Mouse (Mus musculus) olfactory bulb, adult 2 months (tissue): ENCODE measurements around the gene Ndufb8. TPM values are rescaled to one million over a fixed set of nuclear protein-coding genes. Genes with fewer than 3 reads are reported as not detected.

Experiments
- H3K27ac ChIP-seq: fragments of 200-500 bp; 2 replicates; pipeline ENCODE4 v1.5.1; 2012; ENCODE audit warnings: low read depth, low read length; ENCODE audit not compliant: insufficient read depth
- H3K4me1 ChIP-seq: fragments of 200-500 bp; 2 replicates; pipeline ENCODE4 v1.6.1; 2012; ENCODE audit warnings: low read length; ENCODE audit not compliant: control insufficient read depth, insufficient read depth
- H3K4me3 ChIP-seq: fragments of 200-500 bp; 2 replicates; pipeline ENCODE4 v1.5.1; 2012; ENCODE audit warnings: mild to moderate bottlenecking, low read depth, low read length, moderate library complexity; ENCODE audit not compliant: insufficient read depth
- CTCF ChIP-seq: fragments of 200-500 bp; IDR thresholded peaks from 2 replicates; pipeline ENCODE4 v1.5.1; 2012; ENCODE audit warnings: low read depth, mild to moderate bottlenecking, low read length, moderate library complexity; ENCODE audit not compliant: insufficient read depth
- POLR2A ChIP-seq: fragments of 200-500 bp; IDR thresholded peaks from 2 replicates; pipeline ENCODE4 v1.6.1; 2012; ENCODE audit warnings: mild to moderate bottlenecking, low read depth, low read length, moderate library complexity; ENCODE audit not compliant: insufficient read depth
- WGBS: fragments of 180-500 bp; shearing (Covaris S2); methylation state at CpG from one replicate; pipeline ENCODE4 v1.1.7; 2018; 5-methylcytosine and 5-hydroxymethylcytosine counted together
- polyA plus RNA-seq: library from polyadenylated mRNA; stranded (reverse); fragments of >200 nt; gene quantifications from 2 replicates; pipeline ENCODE4 v1.2.4, GENCODE M21; 2012; ENCODE audit warnings: low replicate concordance; ENCODE audit not compliant: missing spikeins, insufficient read depth, insufficient read length

The Ndufb8 gene
- polyA plus RNA-seq, 1 experiment: not detected

- 41% methylated on average over 5 of the region's 5 CpGs for WGBS
- Histone ChIP-seq H3K4me1 (no peaks in the 10 kb centered on the region), H3K27ac (no peak overlapping the region), H3K4me3 (no peak overlapping the region)
- TF ChIP-seq CTCF (no peak), POLR2A (no peak)
These were observed 55.0 kb downstream of the Ndufb8 start for GRCm38 (mm10) chr19:44500240-44500639.

- Histone ChIP-seq H3K4me1 (no peaks in the 10 kb centered on the region), H3K27ac (no peak overlapping the region), H3K4me3 (no peak overlapping the region)
- WGBS: 57% methylated on average over 6 of the region's 6 CpGs
- TF ChIP-seq POLR2A (no peak), CTCF (no peak)
These were observed 56.3 kb downstream of the Ndufb8 start for GRCm38 (mm10) chr19:44498936-44499335.

Other genes with a start within 250 kb of the Ndufb8 start
- gene Scd4, start 222.3 kb downstream of the Ndufb8 start, polyA plus RNA-seq: not detected in 2 replicates
- gene Scd1, start 147.6 kb downstream of the Ndufb8 start, polyA plus RNA-seq: 648 TPM in 1 of 2 replicates, not detected in the other
- not detected in 2 replicates for gene Wnt8b, start 62.0 kb downstream of the Ndufb8 start, polyA plus RNA-seq
- not detected in 2 replicates for gene Sec31b, start 9.6 kb downstream of the Ndufb8 start, polyA plus RNA-seq
- not detected in 2 replicates for gene Gm20538, start 2.6 kb downstream of the Ndufb8 start, polyA plus RNA-seq
- gene Hif1an, start 7.4 kb upstream of the Ndufb8 start, polyA plus RNA-seq: not detected in 2 replicates
- gene Pax2, start 200.6 kb upstream of the Ndufb8 start, polyA plus RNA-seq: not detected in 2 replicates